Mouse (Mus musculus) kidney, adult 2 months (tissue): ENCODE results near the gene Ncf2.

ENCODE experiments used
- CTCF ChIP-seq: fragments of 200-500 bp; conservative IDR thresholded peaks from 2 replicates; pipeline ENCODE4 v1.5.1; 2011; ENCODE audit warnings: low read depth, mild to moderate bottlenecking, control low read depth, low read length, moderate library complexity, mixed read lengths; ENCODE audit not compliant: insufficient read depth, insufficient read length
- POLR2A ChIP-seq: fragments of 200-500 bp; IDR thresholded peaks from one replicate; pipeline ENCODE4 v1.6.1; 2011; ENCODE audit warnings: low read depth, low read length, control low read depth

GRCm38 (mm10) chr1:152792736-152793494 is 7.1 kb upstream of the Ncf2 start:
- TF ChIP-seq CTCF (no peak), POLR2A (no peak)
